Mouse (Mus musculus) thymus, adult 2 months (tissue): ENCODE results near the gene Arnt2. TPM values are rescaled to one million over a fixed set of nuclear protein-coding genes. Genes with fewer than 3 reads are reported as not detected.

ENCODE experiments used
- DNase-seq: peaks from one replicate; pipeline ENCODE4 v3.0.0; 2021
- H3K27ac ChIP-seq: fragments of 200-500 bp; 2 replicates; pipeline ENCODE4 v1.5.1; 2012; ENCODE audit warnings: low read length, control low read depth; ENCODE audit not compliant: control insufficient read depth, insufficient read depth
- H3K27me3 ChIP-seq: fragments of 200-500 bp; 2 replicates; pipeline ENCODE4 v1.6.1; 2012; ENCODE audit warnings: mild to moderate bottlenecking, low read length, moderate library complexity, mixed read lengths; ENCODE audit not compliant: control insufficient read depth, insufficient read depth
- H3K36me3 ChIP-seq: fragments of 200-500 bp; 2 replicates; pipeline ENCODE4 v1.6.1; 2012; ENCODE audit warnings: mild to moderate bottlenecking, low read length, moderate library complexity; ENCODE audit not compliant: control insufficient read depth, insufficient read depth
- H3K4me1 ChIP-seq: fragments of 200-500 bp; replicated peaks from 2 replicates; pipeline ENCODE4 v1.6.1; 2012; ENCODE audit warnings: low read length; ENCODE audit not compliant: control insufficient read depth, insufficient read depth
- H3K4me3 ChIP-seq: fragments of 200-500 bp; 2 replicates; pipeline ENCODE4 v1.5.1; 2012; ENCODE audit warnings: mild to moderate bottlenecking, low read length, control low read depth, moderate library complexity; ENCODE audit not compliant: control insufficient read depth, insufficient read depth
- CTCF ChIP-seq: fragments of 200-500 bp; IDR thresholded peaks from 2 replicates; pipeline ENCODE4 v1.5.1; 2012; ENCODE audit warnings: mild to moderate bottlenecking, control low read depth, low read length, moderate library complexity, borderline replicate concordance; ENCODE audit not compliant: control insufficient read depth, poor library complexity, insufficient read depth; ENCODE audit errors: extremely low read depth
- POLR2A ChIP-seq: fragments of 200-500 bp; IDR thresholded peaks from 2 replicates; pipeline ENCODE4 v1.6.1; 2012; ENCODE audit warnings: mild to moderate bottlenecking, low read length, control low read depth, moderate library complexity; ENCODE audit not compliant: control insufficient read depth, poor library complexity, insufficient read depth; ENCODE audit errors: extremely low read depth
- WGBS: fragments of 180-500 bp; shearing (Covaris S2); methylation state at CpG from one replicate; pipeline ENCODE4 v1.1.7; 2018; 5-methylcytosine and 5-hydroxymethylcytosine counted together
- polyA plus RNA-seq: library from polyadenylated mRNA; depleted of rRNA; stranded (reverse); fragments of >200 nt; gene quantifications from 2 replicates; pipeline ENCODE4 v1.2.3, GENCODE M21; 2012

Gene Arnt2
- polyA plus RNA-seq, 1 experiment: 1.9 TPM

DNA sequence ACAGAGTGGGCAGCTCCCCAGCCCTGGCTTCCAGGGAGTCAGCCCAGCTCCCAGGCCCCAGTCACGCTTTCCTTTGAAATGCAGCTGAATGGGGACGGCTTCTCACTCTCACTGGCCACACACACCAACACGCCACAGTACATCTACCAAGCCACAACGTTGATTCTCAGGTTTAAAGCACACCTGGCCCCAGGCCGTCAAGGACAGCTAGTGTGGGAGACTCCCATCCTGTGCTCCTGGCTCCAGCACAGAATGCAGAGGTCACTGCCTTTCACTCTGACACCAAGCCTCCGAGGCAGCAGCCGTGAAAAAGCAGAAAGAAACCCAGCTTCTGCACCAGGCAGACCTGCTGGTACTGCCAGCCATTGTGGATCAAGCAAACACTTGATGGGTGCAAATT is 160.6 kb downstream of the Arnt2 start:
- no peak for TF ChIP-seq CTCF
- no peak for TF ChIP-seq POLR2A
- DNase-seq: no peak
- 77% methylated on average over 7 of the region's 7 CpGs for WGBS
- H3K36me3 ChIP-seq: no peaks in the 10 kb centered on the region
- no peaks in the 10 kb centered on the region for H3K27me3 ChIP-seq
- no peak overlapping the region for H3K4me3 ChIP-seq
- H3K27ac ChIP-seq: no peak overlapping the region
- H3K4me1 ChIP-seq: no peaks in the 10 kb centered on the region

DNA sequence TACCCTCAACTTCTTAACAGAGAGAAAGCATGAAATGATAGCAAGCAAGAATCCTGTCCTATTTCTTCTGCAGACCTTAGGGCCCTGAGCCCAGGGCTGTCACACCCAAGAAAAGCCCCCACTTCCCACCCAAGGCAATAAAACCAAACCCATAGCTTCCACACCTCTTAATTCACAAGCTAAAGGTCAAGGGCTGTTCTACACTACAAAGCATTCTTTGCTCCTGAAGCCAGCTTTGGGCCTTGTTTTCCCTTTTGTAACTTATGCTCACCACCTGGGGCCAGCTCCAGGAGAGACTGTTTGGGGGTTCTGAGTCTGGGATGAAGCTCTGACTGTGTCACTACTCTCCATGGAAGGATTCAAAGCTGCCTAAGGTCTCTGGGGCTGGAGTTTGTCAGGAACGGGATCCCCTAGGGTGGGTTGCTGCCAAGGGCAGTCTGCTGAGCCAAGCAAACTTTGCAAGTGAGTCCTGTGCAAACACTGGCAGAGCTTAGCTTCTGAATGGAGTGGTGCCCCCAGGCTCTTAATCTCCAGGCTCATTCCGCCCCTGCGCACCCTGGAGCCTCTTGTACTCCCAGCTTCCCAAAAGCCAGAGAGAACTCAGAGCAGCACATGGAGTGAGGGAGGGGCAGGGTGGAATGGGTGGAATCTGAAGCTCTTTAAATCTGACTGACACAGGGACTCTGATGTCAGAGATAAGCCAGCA is 161.9 kb downstream of the Arnt2 start:
- H3K36me3 ChIP-seq: no peaks in the 10 kb centered on the region
- no peaks in the 10 kb centered on the region for H3K27me3 ChIP-seq
- no peak overlapping the region for H3K4me3 ChIP-seq
- 91% methylated on average over 3 of the region's 3 CpGs for WGBS
- TF ChIP-seq POLR2A (no peak), CTCF (no peak)
- no peaks in the 10 kb centered on the region for H3K4me1 ChIP-seq
- H3K27ac ChIP-seq: no peak overlapping the region; the same call in 1 of the 2 replicates
- no peak for DNase-seq

DNA sequence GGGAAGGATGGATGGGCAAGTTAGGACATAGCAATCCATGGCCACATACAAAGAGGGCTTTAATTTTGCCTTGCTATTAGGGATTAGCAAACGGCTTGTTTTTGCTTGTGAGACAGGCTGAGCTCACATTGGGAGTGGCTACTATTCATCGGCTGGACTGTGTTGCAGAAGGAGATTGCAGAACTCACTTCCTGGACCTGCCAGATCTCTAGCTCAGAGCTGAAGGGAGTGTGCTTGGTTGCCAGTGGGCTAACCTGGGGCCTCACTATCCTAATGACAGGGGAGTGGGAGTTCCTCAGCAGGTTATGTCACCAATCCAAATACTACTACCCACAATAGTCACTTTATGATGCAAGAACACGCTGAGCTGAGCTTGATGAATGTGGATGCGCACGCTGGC is 163.1 kb downstream of the Arnt2 start:
- no peak for DNase-seq
- H3K36me3 ChIP-seq: no peaks in the 10 kb centered on the region
- no peaks in the 10 kb centered on the region for H3K4me1 ChIP-seq
- no peak overlapping the region for H3K27ac ChIP-seq
- WGBS: 83% methylated on average over 5 of the region's 5 CpGs
- no peaks in the 10 kb centered on the region for H3K27me3 ChIP-seq
- TF ChIP-seq POLR2A (no peak), CTCF (no peak)
- H3K4me3 ChIP-seq: no peak overlapping the region

DNA sequence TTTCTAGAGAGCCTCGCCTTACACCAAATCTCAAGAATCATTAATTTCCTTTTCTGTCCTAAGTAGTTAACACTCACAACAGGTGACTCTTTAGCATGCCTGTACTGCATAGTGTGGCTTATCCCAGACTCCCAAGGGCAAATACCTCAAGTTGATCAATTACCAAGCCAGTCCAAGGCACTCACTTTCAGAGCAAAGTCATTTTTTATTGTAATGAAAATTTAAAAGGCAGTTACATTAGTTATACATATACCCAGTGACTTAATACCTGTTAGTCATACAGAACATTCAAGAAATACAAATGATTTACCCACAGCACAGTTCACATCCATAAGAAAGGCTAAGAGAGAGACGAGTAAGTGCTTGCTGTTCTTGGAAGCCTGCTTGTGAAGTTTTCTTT is 163.9 kb downstream of the Arnt2 start:
- TF ChIP-seq CTCF (no peak), POLR2A (no peak)
- H3K27ac ChIP-seq: no peak overlapping the region
- no peaks in the 10 kb centered on the region for H3K27me3 ChIP-seq
- no peak overlapping the region for H3K4me3 ChIP-seq
- no peak for DNase-seq
- WGBS: 89% methylated on average over 2 of the region's 2 CpGs
- no peaks in the 10 kb centered on the region for H3K4me1 ChIP-seq
- no peaks in the 10 kb centered on the region for H3K36me3 ChIP-seq

DNA sequence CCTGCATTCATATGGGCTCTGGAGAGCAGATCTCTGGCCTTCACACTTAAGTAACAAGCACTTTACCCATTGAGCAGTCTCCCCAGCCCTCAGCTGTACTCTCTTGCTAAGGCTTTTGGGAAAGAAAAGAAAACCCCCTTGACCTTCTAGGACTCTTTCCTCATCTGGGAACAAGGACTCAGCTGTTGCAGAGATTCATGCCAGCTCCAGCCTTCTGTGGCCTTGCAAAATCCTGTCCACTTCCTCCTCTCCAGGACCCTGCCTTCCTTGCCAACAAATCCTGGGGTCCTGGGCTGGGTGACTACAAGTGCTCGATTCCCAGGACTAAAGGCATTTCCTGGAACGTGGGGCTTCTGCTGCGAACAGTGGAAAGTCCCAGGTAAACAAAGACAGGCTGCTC is 169.6 kb downstream of the Arnt2 start:
- no peaks in the 10 kb centered on the region for H3K4me1 ChIP-seq
- H3K4me3 ChIP-seq: no peak overlapping the region
- 66% methylated on average over 3 of the region's 3 CpGs for WGBS
- no peak for TF ChIP-seq CTCF
- no peak for TF ChIP-seq POLR2A
- H3K27ac ChIP-seq: no peak overlapping the region; the same call in 1 of the 2 replicates
- no peak for DNase-seq
- no peaks in the 10 kb centered on the region for H3K27me3 ChIP-seq
- H3K36me3 ChIP-seq: no peaks in the 10 kb centered on the region

DNA sequence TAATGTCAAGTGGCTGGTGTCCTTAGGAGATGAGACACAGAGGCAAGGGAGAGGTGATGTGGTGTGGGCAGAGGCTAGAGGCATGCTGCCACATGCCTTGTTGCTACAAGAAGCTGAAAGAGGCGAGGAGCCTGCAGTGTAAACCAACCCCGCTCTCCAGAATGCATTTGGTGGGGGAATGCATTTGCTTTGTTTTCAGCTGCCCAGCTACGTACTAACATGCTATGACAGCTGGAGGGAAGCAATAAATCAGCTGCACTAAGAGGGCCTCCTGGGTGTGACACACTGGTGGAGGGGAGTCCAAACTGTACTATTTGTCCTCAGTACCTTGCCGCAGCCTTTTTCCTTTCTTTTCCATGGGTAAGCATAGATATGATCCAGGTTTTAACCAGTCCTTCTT is 172.3 kb downstream of the Arnt2 start:
- 53% methylated on average over 4 of the region's 4 CpGs for WGBS
- no peak overlapping the region for H3K4me3 ChIP-seq
- no peaks in the 10 kb centered on the region for H3K27me3 ChIP-seq
- H3K4me1 ChIP-seq: no peaks in the 10 kb centered on the region
- no peak for DNase-seq
- H3K36me3 ChIP-seq: no peaks in the 10 kb centered on the region
- TF ChIP-seq CTCF (no peak), POLR2A (no peak)
- H3K27ac ChIP-seq: no peak overlapping the region

DNA sequence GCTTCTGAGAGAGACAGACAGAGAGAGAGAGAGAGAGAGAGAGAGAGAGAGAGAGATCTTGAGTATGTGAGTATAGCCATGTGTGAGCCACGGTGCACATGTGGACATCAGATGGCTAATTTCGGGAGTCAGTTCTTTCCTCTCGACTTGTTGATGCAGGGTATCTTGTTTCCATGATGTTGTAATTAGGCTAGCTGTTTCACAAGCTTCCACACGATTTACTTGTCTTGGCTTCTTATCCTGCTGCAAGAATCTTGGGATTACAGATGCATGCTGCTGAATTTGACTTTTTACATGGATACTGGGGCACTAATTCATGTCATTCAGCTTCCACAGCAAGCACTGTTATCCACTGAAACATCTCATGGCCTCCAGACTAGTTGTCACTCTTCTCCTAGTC is 178.6 kb downstream of the Arnt2 start:
- no peaks in the 10 kb centered on the region for H3K36me3 ChIP-seq
- H3K4me3 ChIP-seq: no peak overlapping the region
- H3K27ac ChIP-seq: no peak overlapping the region
- DNase-seq: no peak
- 87% methylated on average over 4 of the region's 4 CpGs for WGBS
- TF ChIP-seq CTCF (no peak), POLR2A (no peak)
- no peaks in the 10 kb centered on the region for H3K4me1 ChIP-seq
- H3K27me3 ChIP-seq: no peaks in the 10 kb centered on the region
